Mouse (Mus musculus) adrenal gland, postnatal 36 days (tissue): ENCODE data around the gene Fam227a. TPM values are rescaled to one million over a fixed set of nuclear protein-coding genes. Genes with fewer than 3 reads are reported as not detected.

ENCODE experiments used
- DNase-seq, 2 experiments: peaks; one replicate each; pipeline ENCODE4 v3.0.0; 2021; ENCODE audit warnings: mixed read lengths in 1 of 2
- microRNA-seq: library from miRNA; unstranded; fragments of <30 nt; microRNA quantifications from one replicate; pipeline ENCODE4 v1.2.0, GENCODE M21; 2021
- total RNA-seq, 2 experiments: library from RNA; stranded (reverse); gene quantifications; 2 replicates each; pipeline ENCODE4 v1.2.3; 2021

Gene Fam227a
- total RNA-seq, 2 experiments from 2014 or later = 2.4 to 2.8 TPM

DNA sequence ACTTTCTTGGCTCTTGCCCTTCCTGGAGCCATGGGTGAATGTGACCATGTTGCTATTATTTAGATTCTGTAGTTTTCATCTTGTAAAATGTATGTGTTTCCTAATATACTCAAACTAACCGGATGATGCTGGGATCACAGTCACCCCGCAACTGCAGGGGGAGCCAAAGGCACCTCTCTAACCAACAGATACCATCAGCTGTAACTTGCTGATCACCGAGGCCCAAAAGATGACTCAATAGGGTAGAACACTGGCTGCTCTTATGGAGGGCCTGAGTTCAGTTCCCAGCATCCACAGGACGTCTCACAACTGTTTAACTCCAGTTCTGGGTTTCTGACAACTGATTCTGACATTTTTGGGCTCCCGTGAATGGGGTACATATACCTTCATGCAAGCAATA lies 42.0 kb downstream of the Fam227a start:
- DNase-seq = no peak

DNA sequence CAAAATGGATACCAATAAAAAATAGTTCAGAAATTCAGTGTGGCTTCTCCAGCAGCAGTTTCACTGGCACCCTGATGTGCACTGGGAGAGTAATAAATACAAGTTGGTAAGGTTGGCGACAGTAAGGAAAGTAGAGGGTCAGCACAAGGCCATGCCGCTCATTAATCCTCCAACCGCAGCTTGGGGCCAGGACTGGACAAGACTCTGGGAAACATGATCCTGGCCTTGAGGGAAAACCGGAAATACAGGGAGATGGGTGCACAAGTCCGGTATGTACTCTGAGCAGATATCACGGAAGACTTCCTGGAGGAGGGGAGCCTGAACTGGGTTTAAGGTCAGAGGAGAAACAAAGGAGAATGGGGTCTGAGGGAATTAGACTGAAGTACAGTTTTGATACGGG lies 43.3 kb downstream of the Fam227a start:
- DNase-seq = peak in 1 of 2 experiments; percentile 22

DNA sequence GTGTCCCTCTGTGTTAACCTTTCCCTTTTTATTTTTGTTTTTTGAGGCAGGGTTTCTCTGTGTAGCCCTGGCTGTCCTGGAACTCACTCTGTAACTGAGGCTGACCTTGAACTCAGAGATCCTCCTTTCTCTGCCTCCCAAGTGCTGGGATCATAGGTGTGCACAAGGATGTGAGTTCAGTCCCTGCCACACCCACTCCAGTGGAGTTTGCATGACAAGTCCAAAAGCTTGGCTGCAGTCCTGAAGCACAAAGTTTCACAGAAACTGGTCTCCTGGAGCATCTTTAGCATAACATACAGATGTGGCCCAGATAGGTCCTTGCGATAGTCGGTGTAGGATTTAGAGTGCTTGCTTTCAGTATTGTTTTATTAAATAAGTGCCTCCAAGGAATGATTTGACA lies 49.5 kb downstream of the Fam227a start:
- DNase-seq = no peak

GRCm38 (mm10) chr15:79608214-79608613 lies 50.5 kb downstream of the Fam227a start:
- DNase-seq = no peak

DNA sequence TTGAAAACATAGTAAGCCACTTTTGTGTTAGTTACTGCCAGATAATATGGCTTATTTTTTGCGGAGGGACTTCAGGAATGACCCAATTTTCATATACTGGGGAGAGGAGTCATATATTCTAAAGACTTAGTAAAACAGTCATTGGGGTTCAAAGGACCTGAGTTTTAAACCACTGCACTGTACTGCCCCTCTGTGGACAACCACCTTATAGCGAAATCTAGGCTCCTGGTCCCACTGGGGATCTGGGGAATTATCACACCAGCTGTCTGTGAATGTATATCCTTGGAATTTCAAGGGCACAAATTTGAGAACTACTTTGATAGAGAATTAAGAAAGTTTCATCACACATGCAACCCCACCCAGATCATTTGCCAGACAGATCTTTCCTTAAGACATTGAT lies 51.0 kb downstream of the Fam227a start:
- DNase-seq = peak; percentile 33 to 43

- no peak for DNase-seq
Observed at GRCm38 (mm10) chr15:79606161-79606560, 52.6 kb downstream of the Fam227a start.

GRCm38 (mm10) chr15:79604990-79605665 lies 53.6 kb downstream of the Fam227a start, which contains the start of gene Dmc1:
Dmc1 (minus strand) TSS chr15:79605109.
- peak; percentile 56 to 72 for DNase-seq

GRCm38 (mm10) chr15:79600176-79600575 lies 58.6 kb downstream of the Fam227a start:
- DNase-seq = no peak

DNA sequence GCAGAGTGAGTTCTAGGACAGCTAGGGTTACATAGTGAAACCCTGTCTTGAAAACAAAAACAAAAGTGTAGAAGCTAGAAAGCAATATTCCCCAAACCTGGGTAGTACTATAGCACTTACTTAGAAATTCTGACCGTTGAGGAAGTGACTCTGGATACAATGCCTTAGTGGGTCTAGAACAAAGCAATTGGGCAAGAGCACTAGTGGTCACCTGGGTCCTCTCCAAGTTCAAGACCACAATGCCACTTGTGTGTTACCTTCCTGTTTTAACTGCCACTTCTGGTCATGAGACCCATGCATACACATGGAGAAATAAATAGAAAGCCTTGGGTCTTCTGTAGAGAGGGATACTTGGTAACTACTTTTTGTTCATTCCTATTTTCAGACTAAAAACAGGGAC lies 60.0 kb downstream of the Fam227a start:
- DNase-seq = no peak

DNA sequence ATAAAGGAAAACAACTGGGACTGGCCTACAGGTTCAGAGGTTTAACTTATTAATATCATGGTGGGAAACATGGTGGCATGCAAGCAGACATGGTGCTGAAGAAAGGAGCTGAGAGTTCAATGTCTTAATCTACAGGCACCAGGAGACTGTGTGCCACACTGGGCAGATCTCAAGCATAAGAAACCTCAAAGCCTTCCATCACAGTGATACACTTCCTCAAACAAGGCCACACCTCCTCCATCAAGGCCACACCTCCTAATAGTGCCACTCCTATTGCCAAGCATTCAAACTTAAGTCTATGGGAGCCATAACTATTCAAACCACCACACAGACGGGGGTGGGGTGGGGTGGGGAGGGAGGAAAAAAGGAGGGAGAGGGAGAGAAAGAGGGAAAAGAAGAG lies 77.2 kb downstream of the Fam227a start:
- no peak for DNase-seq

DNA sequence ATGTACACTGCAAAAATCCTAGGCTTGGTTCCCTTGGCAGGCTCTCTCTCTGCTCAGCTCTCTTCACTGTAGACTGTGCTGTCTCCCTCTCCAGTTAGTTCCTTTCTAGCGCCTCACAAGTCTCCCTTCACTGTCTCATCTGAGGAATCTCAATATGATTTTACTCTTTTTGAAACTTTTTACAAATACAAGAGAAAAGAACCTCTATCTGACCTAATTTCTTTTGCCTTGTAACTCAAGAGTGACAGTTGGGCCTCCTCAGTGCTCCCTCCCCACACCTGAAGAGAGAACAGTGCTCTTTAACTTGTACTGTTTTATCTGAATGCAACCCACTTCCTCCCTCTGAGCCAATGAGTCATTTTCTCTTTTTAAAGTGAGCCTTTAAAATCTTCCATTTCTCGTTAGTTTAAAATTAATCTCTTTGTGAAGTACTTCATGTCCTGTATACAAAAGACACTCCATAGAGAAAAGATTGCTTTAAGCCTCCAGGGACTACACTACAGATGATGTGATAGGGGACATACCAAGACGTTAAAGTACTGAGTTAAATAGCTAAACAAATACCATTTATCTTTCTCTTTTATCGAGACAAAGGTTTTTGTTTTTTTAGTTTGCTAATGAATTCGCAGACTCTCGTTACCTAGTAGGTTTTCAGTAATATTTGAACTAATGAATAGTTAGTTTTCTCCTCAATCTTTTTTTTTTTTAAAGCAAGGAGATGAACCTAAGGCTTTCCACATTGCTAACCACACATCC lies 80.9 kb downstream of the Fam227a start:
- DNase-seq = no peak

- DNase-seq = no peak
Observed at GRCm38 (mm10) chr15:79576947-79577346, 81.8 kb downstream of the Fam227a start.

GRCm38 (mm10) chr15:79575543-79576222 lies 83.1 kb downstream of the Fam227a start:
- DNase-seq = no peak

- no peak for DNase-seq
Observed at GRCm38 (mm10) chr15:79562417-79562816, 96.3 kb downstream of the Fam227a start.

DNA sequence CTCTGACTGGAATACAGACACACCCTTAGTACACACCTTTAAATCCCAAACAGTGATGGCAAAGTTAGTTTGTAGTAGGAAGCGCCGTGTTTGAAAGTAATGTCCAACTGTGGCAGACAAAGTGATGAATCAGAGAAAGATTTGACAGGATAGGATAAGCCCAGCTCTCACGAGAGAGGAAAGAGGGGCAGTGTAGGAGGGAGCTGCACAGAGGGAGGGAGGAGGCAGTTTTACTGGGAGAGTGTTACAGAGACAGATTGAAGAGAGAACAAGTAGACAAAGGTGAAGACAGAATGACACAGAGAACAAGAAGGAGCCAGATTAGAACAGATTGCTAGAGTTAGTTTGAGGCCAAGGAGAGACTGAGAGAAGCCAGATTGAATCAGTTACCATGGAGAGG lies 99.1 kb downstream of the Fam227a start:
- no peak for DNase-seq

Small RNAs within 50 kb of the gene (microRNA-seq; reads per million reads assigned to microRNA genes)
- gene Gm27903 = not detected

Other genes starting within 250 kb of the Fam227a start
- 10 to 100 TPM; 69.0 to 96.0 TPM for gene Csnk1e, start 203.4 kb downstream of the Fam227a start, total RNA-seq
- gene Kcnj4, start 153.7 kb downstream of the Fam227a start, total RNA-seq = 1 to 10 TPM in 1 of 2 experiments, under 1 TPM in 1; 0.30 to 2.3 TPM
- 1 to 10 TPM; 3.6 to 6.3 TPM for gene Kdelr3, start 142.5 kb downstream of the Fam227a start, total RNA-seq
- gene Ddx17, start 112.2 kb downstream of the Fam227a start, total RNA-seq = 100 to 1,000 TPM; 228 to 300 TPM
- gene Dmc1, start 53.8 kb downstream of the Fam227a start, total RNA-seq = 1 to 10 TPM in 1 of 2 experiments, under 1 TPM in 1; 0.83 to 1.6 TPM
- gene Cby1, start 243 bp upstream of the Fam227a start, total RNA-seq = 10 to 100 TPM; 15.9 to 24.7 TPM
- 100 to 1,000 TPM; 110 to 112 TPM for gene Tomm22, start 11.9 kb upstream of the Fam227a start, total RNA-seq
- 10 to 100 TPM; 33.8 to 36.4 TPM for gene Josd1, start 29.0 kb upstream of the Fam227a start, total RNA-seq
- gene Gtpbp1, start 31.9 kb upstream of the Fam227a start, total RNA-seq = 10 to 100 TPM; 25.8 to 27.2 TPM
- gene Sun2, start 83.6 kb upstream of the Fam227a start, total RNA-seq = 10 to 100 TPM; 58.1 to 61.0 TPM
- 10 to 100 TPM; 19.5 to 22.9 TPM for gene Dnal4, start 118.9 kb upstream of the Fam227a start, total RNA-seq
- gene Nptxr, start 145.8 kb upstream of the Fam227a start, total RNA-seq = 1 to 10 TPM; 6.0 to 6.7 TPM
- gene Npcd, start 175.3 kb upstream of the Fam227a start, total RNA-seq = 1 to 10 TPM; 1.1 to 2.2 TPM
- gene Cbx6, start 175.7 kb upstream of the Fam227a start, total RNA-seq = 10 to 100 TPM; 55.8 to 57.4 TPM
- 10 to 100 TPM; 14.5 to 15.7 TPM for gene Apobec3, start 232.7 kb upstream of the Fam227a start, total RNA-seq